Mouse (Mus musculus) forebrain, embryonic 12.5 days (tissue): ENCODE measurements at regions not wholly inside any gene's neighbourhood (a gene's known extent, or its start where the extent isn't known, plus 50 kb on each side); places are given as distances from the start of the nearest gene placed in this dataset.

Source experiments
- ATAC-seq: fragments of 200-750 bp; cut with Nextera tagmentation; 2 replicates; pipeline ENCODE4 v1.8.0; 2017; ENCODE audit warnings: moderate TSS enrichment; ENCODE audit not compliant: low FRiP score
- H3K27ac ChIP-seq: fragments of 300-500 bp; sonication (generic); 2 replicates; pipeline ENCODE4 v1.5.1; 2016; ENCODE audit warnings: mild to moderate bottlenecking
- H3K27me3 ChIP-seq: fragments of 300-500 bp; sonication (generic); 2 replicates; pipeline ENCODE4 v1.6.1; 2016; ENCODE audit warnings: mild to moderate bottlenecking
- H3K36me3 ChIP-seq: fragments of 300-500 bp; sonication (generic); replicated peaks from 2 replicates; pipeline ENCODE4 v1.6.1; 2016; ENCODE audit warnings: mild to moderate bottlenecking
- H3K4me1 ChIP-seq: fragments of 300-500 bp; sonication (generic); 2 replicates; pipeline ENCODE4 v1.6.1; 2016
- H3K4me2 ChIP-seq: fragments of 300-500 bp; sonication (generic); 2 replicates; pipeline ENCODE4 v1.6.1; 2016; ENCODE audit warnings: mild to moderate bottlenecking, moderate library complexity
- H3K4me3 ChIP-seq: fragments of 300-500 bp; sonication (generic); replicated peaks from 2 replicates; pipeline ENCODE4 v1.5.1; 2016; ENCODE audit warnings: mild to moderate bottlenecking
- H3K9ac ChIP-seq: fragments of 300-500 bp; sonication (generic); 2 replicates; pipeline ENCODE4 v1.6.1; 2016; ENCODE audit warnings: mild to moderate bottlenecking
- H3K9me3 ChIP-seq: fragments of 300-500 bp; sonication (generic); 2 replicates; pipeline ENCODE4 v1.6.1; 2016
- WGBS: fragments of 180-500 bp; shearing (Covaris S2); methylation state at CpG from one replicate; pipeline ENCODE4 v1.1.7; 2016; 5-methylcytosine and 5-hydroxymethylcytosine counted together

DNA sequence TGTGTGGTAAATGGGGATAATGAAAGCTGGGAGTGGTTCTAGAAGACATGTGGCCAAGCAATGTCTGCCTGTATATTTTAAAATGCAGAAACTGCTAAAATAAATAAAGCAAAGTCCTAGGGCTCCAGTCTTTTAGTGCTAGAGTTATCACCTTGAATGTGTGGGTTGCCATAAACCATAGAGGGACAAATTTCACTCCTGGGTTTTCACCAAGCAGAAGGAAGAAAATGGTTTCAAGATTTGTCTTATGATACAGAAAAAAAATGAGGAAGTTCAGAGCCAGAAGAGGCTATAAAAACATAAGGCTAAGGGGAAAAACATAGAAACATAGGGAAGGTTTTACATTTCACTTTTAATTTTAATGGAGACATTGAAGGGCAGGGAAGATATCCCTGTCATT, 276.1 kb upstream of the 2610001J05Rik start:
- Histone ChIP-seq H3K27ac (no peak overlapping the region), H3K4me3 (no peak overlapping the region), H3K9me3 (no peaks in the 10 kb centered on the region), H3K36me3 (no peaks in the 10 kb centered on the region), H3K4me2 (no peak overlapping the region), H3K9ac (no peak overlapping the region), H3K27me3 (no peaks in the 10 kb centered on the region), H3K4me1 (no peaks in the 10 kb centered on the region)
- ATAC-seq = no peak

DNA sequence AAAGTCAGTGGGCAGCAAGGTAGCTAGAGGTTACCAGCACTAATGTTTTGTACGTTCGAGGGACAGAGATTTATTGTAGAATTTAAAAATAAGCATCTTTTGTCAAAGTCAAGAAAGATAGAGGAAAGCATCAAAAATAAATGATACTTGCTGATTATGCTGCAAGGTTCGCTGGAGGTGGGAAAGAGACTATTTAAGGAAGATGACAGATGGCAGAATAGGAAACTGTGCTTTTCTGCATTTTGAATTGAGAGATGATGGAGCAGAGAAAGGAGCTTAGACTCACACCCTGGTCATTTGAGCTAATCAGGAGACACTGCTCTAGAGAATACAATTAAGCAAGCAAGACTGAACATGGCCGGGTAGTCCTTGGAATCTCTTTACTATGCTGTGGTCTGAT, 275.1 kb upstream of the 2610001J05Rik start:
- no peak overlapping the region for H3K4me2 ChIP-seq
- WGBS = 82% methylated on average over 4 of the region's 4 CpGs
- ATAC-seq = no peak
- no peaks in the 10 kb centered on the region for H3K36me3 ChIP-seq
- H3K4me1 ChIP-seq = no peaks in the 10 kb centered on the region
- H3K27me3 ChIP-seq = no peaks in the 10 kb centered on the region
- H3K4me3 ChIP-seq = no peak overlapping the region
- H3K27ac ChIP-seq = no peak overlapping the region
- H3K9me3 ChIP-seq = no peaks in the 10 kb centered on the region
- H3K9ac ChIP-seq = no peak overlapping the region

DNA sequence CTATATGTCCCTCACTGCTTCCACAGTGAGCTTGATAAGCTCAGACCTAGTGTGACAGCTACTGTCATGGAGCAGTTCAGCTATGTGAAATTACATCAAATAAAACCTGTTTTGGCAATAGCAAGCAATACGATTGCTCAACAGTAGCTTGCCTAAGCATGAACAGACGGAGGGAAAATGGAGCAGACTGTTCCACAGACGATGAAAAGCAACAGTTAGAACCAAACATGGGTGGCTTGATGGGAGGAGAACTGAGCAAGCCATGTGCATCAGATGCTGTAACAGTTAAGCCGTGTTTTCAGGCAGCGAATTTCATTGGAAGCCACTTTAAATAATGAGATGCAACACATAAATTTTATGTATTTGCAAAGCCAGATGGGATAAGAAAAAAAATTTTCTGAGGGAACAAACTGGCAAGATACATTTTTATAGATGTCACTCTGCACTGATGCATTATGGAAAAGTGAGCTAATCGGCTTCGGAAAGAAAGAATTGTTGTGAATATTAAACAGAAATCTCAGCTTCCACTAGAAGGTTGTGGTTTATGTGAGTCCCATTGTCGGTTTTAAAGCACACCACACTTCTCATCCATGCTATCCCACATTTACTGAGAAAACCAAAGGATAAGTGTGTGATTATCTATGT, 270.9 kb upstream of the 2610001J05Rik start:
- Histone ChIP-seq H3K9me3 (no peaks in the 10 kb centered on the region), H3K4me2 (no peak overlapping the region), H3K4me3 (no peak overlapping the region), H3K27me3 (no peaks in the 10 kb centered on the region), H3K4me1 (no peaks in the 10 kb centered on the region), H3K36me3 (no peaks in the 10 kb centered on the region), H3K9ac (no peak overlapping the region), H3K27ac (no peak overlapping the region)
- 88% methylated on average over 8 of the region's 8 CpGs for WGBS
- ATAC-seq = no peak

DNA sequence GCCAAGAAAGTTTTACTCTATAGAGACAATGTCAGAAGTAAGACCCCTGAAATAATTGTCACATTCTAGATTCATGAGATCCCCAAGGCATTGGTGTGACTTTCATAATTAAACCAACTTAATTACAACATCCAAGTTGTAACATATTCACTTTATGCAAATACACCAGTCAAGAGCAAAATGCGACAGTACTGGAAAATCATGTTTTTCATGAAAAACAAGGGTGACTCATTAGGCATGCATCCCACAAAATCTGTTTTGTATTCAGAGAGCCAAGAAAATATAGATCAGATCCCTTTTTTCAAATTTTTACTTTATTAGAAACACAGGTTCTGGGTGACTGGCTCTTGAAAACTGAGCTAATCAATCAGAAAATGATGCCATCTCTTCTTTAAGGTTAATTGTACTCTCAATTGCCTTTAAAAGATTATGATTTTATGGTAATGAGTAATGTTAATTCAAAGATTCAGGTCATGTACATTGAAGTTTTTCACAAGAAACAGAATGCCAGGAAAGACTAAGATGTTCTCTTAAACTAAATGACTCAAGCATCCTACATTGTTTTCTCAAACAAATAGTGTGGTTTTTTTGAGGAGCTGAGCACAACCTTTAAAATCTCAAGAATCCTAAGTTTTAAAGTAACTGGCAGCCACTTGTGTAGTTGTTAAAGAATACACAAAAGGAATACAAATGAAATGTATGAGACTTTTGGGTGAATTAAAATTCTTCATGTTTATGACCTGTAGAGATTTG, 259.2 kb upstream of the 2610001J05Rik start:
- Histone ChIP-seq H3K27ac (no peak overlapping the region), H3K9ac (no peak overlapping the region), H3K4me3 (no peak overlapping the region), H3K4me2 (no peak overlapping the region), H3K36me3 (no peaks in the 10 kb centered on the region), H3K27me3 (no peaks in the 10 kb centered on the region), H3K4me1 (no peaks in the 10 kb centered on the region), H3K9me3 (no peaks in the 10 kb centered on the region)
- no peak for ATAC-seq
- WGBS = 83% methylated on average over 1 of the region's 1 CpGs

DNA sequence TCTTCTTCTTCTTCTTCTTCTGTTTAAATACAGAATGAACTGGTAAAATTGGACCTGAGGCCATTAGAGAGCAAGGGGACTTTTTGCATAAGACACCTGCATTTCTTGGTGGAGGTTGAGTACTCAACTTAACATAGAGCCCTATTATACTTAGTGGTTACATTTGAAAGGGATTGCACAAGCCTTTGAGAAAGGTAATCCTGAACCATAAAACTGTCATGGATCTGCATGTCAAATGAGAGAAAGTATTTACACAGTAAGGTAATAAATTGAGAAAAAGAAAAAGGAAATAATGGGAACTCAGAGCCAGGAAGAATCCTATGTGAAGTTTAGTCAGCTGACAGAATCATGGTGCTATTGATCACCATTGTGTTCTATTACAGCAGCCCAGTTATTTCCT, 258.1 kb upstream of the 2610001J05Rik start:
- no peak overlapping the region for H3K27ac ChIP-seq
- no peak overlapping the region for H3K4me2 ChIP-seq
- H3K36me3 ChIP-seq = no peaks in the 10 kb centered on the region
- no peaks in the 10 kb centered on the region for H3K4me1 ChIP-seq
- no peak overlapping the region for H3K9ac ChIP-seq
- no peak overlapping the region for H3K4me3 ChIP-seq
- ATAC-seq = no peak
- H3K27me3 ChIP-seq = no peaks in the 10 kb centered on the region
- H3K9me3 ChIP-seq = no peaks in the 10 kb centered on the region

DNA sequence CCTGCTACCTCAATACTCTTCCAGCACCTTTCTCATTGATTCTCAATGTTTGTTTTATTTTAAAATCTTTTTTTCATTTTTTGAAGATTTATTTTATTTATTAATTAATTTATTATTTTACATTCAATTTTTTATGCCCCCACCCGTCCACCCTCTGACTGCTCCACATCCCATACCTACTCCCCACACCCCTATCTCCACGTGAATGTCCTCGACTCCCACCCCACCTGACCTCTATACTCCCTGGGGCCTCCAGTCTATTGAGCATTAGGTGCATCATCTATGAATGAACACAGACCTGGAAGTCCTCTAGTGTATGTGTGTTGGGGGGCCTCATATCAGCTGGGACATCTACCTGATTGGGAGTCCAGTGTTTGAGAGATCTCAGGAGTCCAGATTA, 251.0 kb upstream of the 2610001J05Rik start:
- no peak overlapping the region for H3K4me2 ChIP-seq
- H3K27ac ChIP-seq = no peak overlapping the region
- no peaks in the 10 kb centered on the region for H3K36me3 ChIP-seq
- ATAC-seq = no peak
- no peaks in the 10 kb centered on the region for H3K4me1 ChIP-seq
- 92% methylated on average over 3 of the region's 3 CpGs for WGBS
- H3K4me3 ChIP-seq = no peak overlapping the region
- H3K9me3 ChIP-seq = no peaks in the 10 kb centered on the region
- H3K27me3 ChIP-seq = no peaks in the 10 kb centered on the region
- no peak overlapping the region for H3K9ac ChIP-seq

DNA sequence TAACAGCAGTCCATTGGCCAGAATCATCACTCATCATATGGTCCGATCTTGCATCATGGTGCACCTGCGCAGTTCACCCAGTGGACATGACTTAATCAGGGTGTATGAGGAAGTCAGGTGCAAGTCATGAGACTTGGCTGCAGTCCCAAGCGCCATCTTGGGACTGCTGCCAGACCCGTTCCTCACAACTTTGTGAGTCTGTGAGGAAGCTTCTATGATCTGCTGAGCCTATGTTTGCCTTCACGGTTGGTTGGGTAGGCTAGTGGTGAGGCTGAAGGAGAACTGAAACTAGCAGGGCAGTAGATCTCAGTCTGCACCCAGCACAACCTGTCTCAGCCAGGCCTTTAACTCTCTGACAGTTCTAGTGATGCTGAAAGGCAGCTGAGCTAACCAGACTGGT, 250.2 kb upstream of the 2610001J05Rik start:
- no peaks in the 10 kb centered on the region for H3K9me3 ChIP-seq
- ATAC-seq = no peak
- 97% methylated on average over 5 of the region's 5 CpGs for WGBS
- H3K36me3 ChIP-seq = no peaks in the 10 kb centered on the region
- no peak overlapping the region for H3K9ac ChIP-seq
- no peak overlapping the region for H3K4me3 ChIP-seq
- no peaks in the 10 kb centered on the region for H3K4me1 ChIP-seq
- no peak overlapping the region for H3K4me2 ChIP-seq
- H3K27me3 ChIP-seq = no peaks in the 10 kb centered on the region
- H3K27ac ChIP-seq = no peak overlapping the region

DNA sequence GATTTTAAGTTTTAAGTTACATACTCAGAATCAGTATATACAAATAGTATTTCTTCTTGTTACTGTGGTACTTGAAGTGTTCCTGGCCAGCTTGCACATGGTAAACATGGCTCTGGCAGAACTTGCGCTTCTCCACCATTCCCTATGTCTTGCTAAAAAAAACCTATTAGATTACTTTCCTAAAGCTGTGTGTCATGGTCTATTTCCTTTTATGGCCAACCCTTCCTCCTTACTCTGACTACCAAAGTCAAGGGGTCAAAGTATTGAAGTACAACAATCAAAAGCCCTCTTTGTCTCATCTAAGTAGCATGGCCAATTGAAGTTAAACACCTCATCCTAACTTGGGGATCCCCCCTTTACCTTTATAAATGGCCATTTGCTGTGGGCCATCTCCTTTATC, 223.6 kb upstream of the 2610001J05Rik start:
- H3K27me3 ChIP-seq = no peaks in the 10 kb centered on the region
- no peaks in the 10 kb centered on the region for H3K9me3 ChIP-seq
- 88% methylated on average over 1 of the region's 1 CpGs for WGBS
- no peak overlapping the region for H3K9ac ChIP-seq
- H3K4me3 ChIP-seq = no peak overlapping the region
- no peaks in the 10 kb centered on the region for H3K4me1 ChIP-seq
- ATAC-seq = no peak
- H3K4me2 ChIP-seq = no peak overlapping the region
- no peaks in the 10 kb centered on the region for H3K36me3 ChIP-seq
- H3K27ac ChIP-seq = no peak overlapping the region

DNA sequence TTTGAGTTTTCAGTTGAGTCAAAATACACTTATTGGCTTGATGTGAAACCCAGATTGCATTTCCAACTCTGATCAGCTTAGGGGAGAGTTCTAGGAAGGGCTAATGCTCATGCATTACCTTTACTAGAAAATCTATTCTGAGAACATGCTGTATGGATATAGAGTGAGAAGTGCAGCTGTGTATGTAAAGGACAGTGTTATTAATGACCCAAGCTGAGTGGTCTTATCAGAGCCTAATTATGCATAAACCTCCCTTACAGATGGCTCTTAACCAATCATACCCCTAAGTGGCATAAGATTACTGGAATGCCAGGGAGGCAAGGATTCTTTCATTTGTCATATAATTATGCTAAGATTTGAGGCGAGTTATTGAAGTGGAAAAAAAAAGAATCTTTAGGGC, 210.6 kb upstream of the 2610001J05Rik start:
- no peak for ATAC-seq
- Histone ChIP-seq H3K9ac (no peak overlapping the region), H3K4me1 (no peaks in the 10 kb centered on the region), H3K4me2 (no peak overlapping the region), H3K27me3 (no peaks in the 10 kb centered on the region), H3K36me3 (no peaks in the 10 kb centered on the region), H3K9me3 (no peaks in the 10 kb centered on the region), H3K27ac (no peak overlapping the region), H3K4me3 (no peak overlapping the region)
- 62% methylated on average over 1 of the region's 1 CpGs for WGBS

DNA sequence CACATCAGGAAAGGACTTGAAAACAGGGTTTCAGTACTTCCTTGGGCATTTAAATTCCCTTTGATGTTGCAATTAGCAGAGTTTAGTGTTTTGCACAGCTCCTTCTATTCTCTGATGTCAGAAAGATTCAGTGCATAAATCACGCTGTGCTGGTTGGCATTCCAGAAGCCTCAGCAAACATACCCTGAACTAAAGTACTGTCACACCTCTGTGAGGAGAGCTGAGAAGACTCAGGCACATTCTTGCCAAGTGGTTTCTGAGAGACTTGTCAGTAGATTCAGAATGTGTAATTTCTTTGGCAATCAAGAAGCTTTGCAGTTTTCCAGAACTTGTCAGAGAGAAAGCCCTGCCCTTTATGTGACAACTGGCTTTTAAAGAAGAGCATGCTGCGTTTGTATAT, 192.4 kb upstream of the 2610001J05Rik start:
- 66% methylated on average over 2 of the region's 2 CpGs for WGBS
- Histone ChIP-seq H3K36me3 (no peaks in the 10 kb centered on the region), H3K9me3 (no peaks in the 10 kb centered on the region), H3K4me1 (no peaks in the 10 kb centered on the region), H3K27me3 (no peaks in the 10 kb centered on the region), H3K27ac (no peak overlapping the region), H3K4me3 (no peak overlapping the region), H3K4me2 (no peak overlapping the region), H3K9ac (no peak overlapping the region)
- no peak for ATAC-seq

DNA sequence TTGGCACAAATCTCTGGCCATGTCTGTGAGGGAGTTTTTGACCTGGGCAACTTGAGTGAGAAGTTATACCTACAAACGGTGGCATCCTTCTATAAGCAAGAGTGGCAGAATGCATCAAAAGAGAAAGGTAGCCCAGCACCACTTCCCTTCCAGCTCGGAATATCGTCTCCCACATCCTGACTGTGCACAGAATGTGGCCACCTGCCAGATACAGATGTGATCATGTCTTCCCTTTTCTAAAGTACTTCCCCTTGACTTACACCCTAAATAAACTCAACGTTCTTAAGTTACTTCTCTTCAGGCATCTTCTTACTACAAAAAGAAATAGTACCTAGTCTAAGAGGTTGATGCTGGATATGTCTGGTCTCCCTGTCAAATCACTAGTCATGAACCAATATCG, 175.2 kb upstream of the 2610001J05Rik start:
- H3K27ac ChIP-seq = no peak overlapping the region
- H3K4me2 ChIP-seq = no peak overlapping the region
- no peak for ATAC-seq
- 93% methylated on average over 5 of the region's 5 CpGs for WGBS
- H3K9ac ChIP-seq = no peak overlapping the region
- H3K36me3 ChIP-seq = no peaks in the 10 kb centered on the region
- H3K4me3 ChIP-seq = no peak overlapping the region
- H3K9me3 ChIP-seq = no peaks in the 10 kb centered on the region
- no peaks in the 10 kb centered on the region for H3K4me1 ChIP-seq
- H3K27me3 ChIP-seq = no peaks in the 10 kb centered on the region

DNA sequence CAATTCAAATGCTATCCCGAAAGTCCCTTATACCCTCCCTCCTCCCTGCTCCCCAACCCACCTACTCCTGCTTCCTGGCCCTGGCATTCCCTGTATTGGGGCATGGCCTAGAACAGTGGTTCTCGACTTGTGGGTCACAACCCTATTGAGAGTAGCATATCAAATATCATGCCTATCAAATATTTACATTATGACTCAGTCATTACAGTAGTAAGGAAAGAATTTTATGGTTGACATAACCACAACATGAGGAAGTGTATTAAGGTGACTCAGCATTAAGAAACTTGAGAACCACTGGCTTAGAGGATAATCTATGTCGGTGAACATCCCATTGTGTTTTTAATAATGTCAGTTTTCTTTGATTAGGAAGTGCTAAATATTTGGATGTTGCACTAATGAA, 173.3 kb upstream of the 2610001J05Rik start:
- no peak overlapping the region for H3K27ac ChIP-seq
- H3K4me3 ChIP-seq = no peak overlapping the region
- no peaks in the 10 kb centered on the region for H3K36me3 ChIP-seq
- H3K9me3 ChIP-seq = no peaks in the 10 kb centered on the region
- H3K4me1 ChIP-seq = no peaks in the 10 kb centered on the region
- no peaks in the 10 kb centered on the region for H3K27me3 ChIP-seq
- no peak overlapping the region for H3K9ac ChIP-seq
- H3K4me2 ChIP-seq = no peak overlapping the region
- WGBS = 81% methylated on average over 3 of the region's 3 CpGs
- no peak for ATAC-seq

DNA sequence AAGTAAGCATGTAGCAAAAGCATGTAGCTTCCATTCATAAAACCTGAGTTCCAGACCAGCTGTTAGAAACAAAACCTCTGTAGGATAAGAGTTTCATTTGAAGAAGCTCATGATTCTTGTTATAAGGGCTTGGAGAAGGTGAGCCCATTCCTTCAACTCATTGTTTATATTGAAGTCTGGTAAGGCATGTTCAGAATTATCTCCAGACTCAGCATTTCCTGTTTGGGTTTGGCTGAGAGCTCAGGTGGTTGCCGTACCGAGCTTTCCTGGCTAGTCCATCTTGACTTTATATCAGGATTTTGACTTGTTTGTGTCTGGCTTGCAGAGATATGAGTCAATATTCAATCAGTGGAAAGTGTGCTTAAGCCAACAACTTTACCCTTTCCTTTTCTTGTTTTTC, 154.6 kb upstream of the 2610001J05Rik start:
- H3K9ac ChIP-seq = no peak overlapping the region
- no peak overlapping the region for H3K4me2 ChIP-seq
- no peak overlapping the region for H3K4me3 ChIP-seq
- 84% methylated on average over 2 of the region's 2 CpGs for WGBS
- no peaks in the 10 kb centered on the region for H3K9me3 ChIP-seq
- ATAC-seq = no peak
- no peaks in the 10 kb centered on the region for H3K27me3 ChIP-seq
- no peaks in the 10 kb centered on the region for H3K4me1 ChIP-seq
- no peaks in the 10 kb centered on the region for H3K36me3 ChIP-seq
- H3K27ac ChIP-seq = no peak overlapping the region
